Mouse (Mus musculus) limb, embryonic 14.5 days (tissue): ENCODE measurements at regions not wholly inside any gene's neighbourhood (a gene's known extent, or its start where the extent isn't known, plus 50 kb on each side); places are given as distances from the start of the nearest gene placed in this dataset.
"Not testable (repeated sequence)": the region's sequence is repeated elsewhere in the genome, so short reads cannot be mapped to it uniquely, and the experiment has no call there.

Experiments used
- ATAC-seq: fragments of 200-750 bp; cut with Nextera tagmentation; 2 replicates; pipeline ENCODE4 v1.8.0; 2017; ENCODE audit warnings: low read depth, moderate number of reproducible peaks, moderate TSS enrichment; ENCODE audit not compliant: low FRiP score
- DNase-seq: peaks from one replicate; pipeline ENCODE4 v3.0.0-alpha.2; 2015; ENCODE audit warnings: low spot score
- H3K27ac ChIP-seq: fragments of 300-500 bp; sonication (generic); replicated peaks from 2 replicates; pipeline ENCODE4 v1.5.1; 2014; ENCODE audit warnings: low read depth, mild to moderate bottlenecking, low read length, moderate library complexity, mixed read lengths
- H3K27me3 ChIP-seq: fragments of 300-500 bp; sonication (generic); 2 replicates; pipeline ENCODE4 v1.6.1; 2014; ENCODE audit warnings: low read length, mixed read lengths; ENCODE audit not compliant: control insufficient read depth, insufficient read depth
- H3K36me3 ChIP-seq: fragments of 300-500 bp; sonication (generic); 2 replicates; pipeline ENCODE4 v1.6.1; 2014; ENCODE audit warnings: mild to moderate bottlenecking, low read length, moderate library complexity, mixed read lengths; ENCODE audit not compliant: control insufficient read depth, insufficient read depth
- H3K4me1 ChIP-seq: fragments of 300-500 bp; sonication (generic); 2 replicates; pipeline ENCODE4 v1.6.1; 2014; ENCODE audit warnings: antibody characterized with exemption, low read length, mixed read lengths; ENCODE audit not compliant: control insufficient read depth, insufficient read depth
- H3K4me2 ChIP-seq: fragments of 300-500 bp; sonication (generic); replicated peaks from 2 replicates; pipeline ENCODE4 v1.6.1; 2014; ENCODE audit warnings: low read depth, mild to moderate bottlenecking, low read length, moderate library complexity; ENCODE audit not compliant: severe bottlenecking
- H3K4me3 ChIP-seq: fragments of 300-500 bp; sonication (generic); replicated peaks from 2 replicates; pipeline ENCODE4 v1.5.1; 2014; ENCODE audit warnings: low read length
- H3K9ac ChIP-seq: fragments of 300-500 bp; sonication (generic); 2 replicates; pipeline ENCODE4 v1.6.1; 2014; ENCODE audit warnings: mild to moderate bottlenecking, low read depth, low read length, moderate library complexity; ENCODE audit not compliant: severe bottlenecking
- H3K9me3 ChIP-seq: fragments of 300-500 bp; sonication (generic); 2 replicates; pipeline ENCODE4 v1.6.1; 2016; ENCODE audit warnings: low read length; ENCODE audit not compliant: control insufficient read depth
- POLR2A ChIP-seq: fragments of 200-500 bp; IDR thresholded peaks from 2 replicates; pipeline ENCODE4 v1.8.0; 2012; ENCODE audit warnings: inconsistent platforms, mild to moderate bottlenecking, moderate library complexity, borderline replicate concordance; ENCODE audit not compliant: insufficient read depth, insufficient read length; ENCODE audit errors: extremely low read depth
- WGBS: fragments of 180-500 bp; shearing (Covaris S2); extraction: QIAGEN DNeasy Blood & Tissue Kit; methylation state at CpG from one replicate; pipeline ENCODE4 v1.1.7; 2014; 5-methylcytosine and 5-hydroxymethylcytosine counted together

DNA sequence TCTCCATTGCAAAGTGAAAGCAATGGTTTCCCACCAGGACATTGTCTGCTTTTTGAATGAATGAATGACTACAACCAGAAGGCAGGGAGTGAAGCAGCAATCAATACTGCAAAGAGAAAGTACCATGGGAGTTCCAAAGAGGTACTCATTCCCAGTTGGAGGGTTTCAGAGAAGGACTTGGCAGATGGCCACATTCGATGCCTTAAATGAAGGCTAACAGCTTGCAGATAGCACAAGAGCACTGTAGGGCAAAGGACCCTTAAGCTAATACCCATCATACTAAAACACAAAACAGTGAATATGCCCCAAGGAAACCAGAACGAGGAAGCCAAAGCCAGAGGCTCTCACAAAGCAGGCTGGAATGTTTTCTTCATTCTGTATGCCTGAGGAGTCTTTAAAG lies 188.2 kb upstream of the 1700056E22Rik start:
- Histone ChIP-seq H3K27ac (no peak overlapping the region), H3K36me3 (no peaks in the 10 kb centered on the region), H3K9me3 (no peaks in the 10 kb centered on the region), H3K4me2 (no peak overlapping the region), H3K9ac (no peak overlapping the region), H3K27me3 (no peaks in the 10 kb centered on the region), H3K4me1 (no peaks in the 10 kb centered on the region), H3K4me3 (no peak overlapping the region)
- TF ChIP-seq POLR2A = no peak
- DNase-seq = no peak
- ATAC-seq = no peak
- WGBS = 54% methylated on average over 2 of the region's 2 CpGs

DNA sequence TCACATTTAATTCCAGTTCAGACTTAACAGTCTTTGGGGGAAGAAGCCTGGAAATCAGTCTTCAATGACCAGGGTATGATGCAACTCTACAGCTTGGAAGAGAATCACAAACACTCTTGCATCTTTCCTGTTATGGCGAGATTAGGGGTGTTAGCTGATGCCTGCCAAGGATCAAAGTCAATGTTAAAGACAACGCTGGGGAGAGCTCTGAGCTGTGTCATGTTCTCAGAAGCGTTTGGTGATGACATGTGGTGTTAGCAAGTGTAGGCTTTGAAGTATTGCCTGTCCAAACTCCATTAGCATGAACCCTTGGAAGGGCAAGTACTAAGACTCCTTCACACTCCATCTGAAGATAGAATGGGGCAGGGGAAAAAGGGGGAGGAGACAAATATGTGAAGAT lies 187.7 kb upstream of the 1700056E22Rik start:
- 30% methylated on average over 3 of the region's 3 CpGs for WGBS
- ATAC-seq (no peak), DNase-seq (no peak)
- no peaks in the 10 kb centered on the region for H3K4me1 ChIP-seq
- H3K9ac ChIP-seq = no peak overlapping the region
- H3K9me3 ChIP-seq = no peaks in the 10 kb centered on the region
- H3K27me3 ChIP-seq = no peaks in the 10 kb centered on the region
- no peak overlapping the region for H3K4me3 ChIP-seq
- no peaks in the 10 kb centered on the region for H3K36me3 ChIP-seq
- no peak overlapping the region for H3K27ac ChIP-seq
- no peak for TF ChIP-seq POLR2A
- H3K4me2 ChIP-seq = no peak overlapping the region

DNA sequence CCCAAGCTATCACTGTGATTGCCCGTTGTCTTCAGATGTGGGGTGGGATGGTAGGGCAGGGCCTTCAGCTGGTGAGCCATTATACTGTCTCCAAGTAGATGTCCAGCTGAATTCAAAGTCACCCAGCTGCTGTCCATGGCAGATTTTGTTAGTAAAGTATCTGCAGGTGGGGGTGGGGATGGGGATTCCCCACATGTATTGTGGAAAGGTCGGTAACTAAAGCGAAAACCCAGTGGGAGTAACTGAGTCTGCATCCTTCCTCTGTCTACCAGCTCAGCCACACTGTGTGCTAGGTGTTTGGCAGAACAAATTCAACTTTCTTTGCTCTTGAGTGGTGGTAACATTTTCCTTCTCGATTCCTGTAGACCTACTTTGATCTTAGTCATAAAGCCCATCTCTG lies 163.2 kb upstream of the 1700056E22Rik start:
- no peaks in the 10 kb centered on the region for H3K4me1 ChIP-seq
- H3K9me3 ChIP-seq = no peaks in the 10 kb centered on the region
- no peak for TF ChIP-seq POLR2A
- ATAC-seq (no peak), DNase-seq (no peak)
- no peaks in the 10 kb centered on the region for H3K27me3 ChIP-seq
- no peak overlapping the region for H3K4me2 ChIP-seq
- no peaks in the 10 kb centered on the region for H3K36me3 ChIP-seq
- H3K27ac ChIP-seq = no peak overlapping the region
- no peak overlapping the region for H3K9ac ChIP-seq
- 90% methylated on average over 4 of the region's 4 CpGs for WGBS
- no peak overlapping the region for H3K4me3 ChIP-seq

DNA sequence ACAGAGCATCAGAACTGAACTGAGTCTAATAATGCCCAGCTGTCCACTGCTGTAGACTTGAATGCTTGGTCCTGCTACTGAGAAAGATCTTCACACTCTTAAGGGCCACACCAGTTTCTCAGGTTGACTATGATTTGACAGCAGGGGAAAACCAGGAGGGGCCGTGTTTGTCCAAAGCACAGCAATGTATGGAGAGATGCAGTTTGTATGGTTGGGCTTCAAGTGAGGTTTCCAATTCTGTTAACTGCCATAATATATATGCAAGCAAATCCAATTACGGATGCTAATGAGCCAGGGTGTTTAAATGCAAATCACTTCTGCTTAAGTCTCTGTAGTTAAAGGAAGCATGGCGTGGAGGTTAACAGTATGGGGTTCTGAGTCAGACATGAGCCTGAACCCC lies 157.2 kb upstream of the 1700056E22Rik start:
- no peak for DNase-seq
- Histone ChIP-seq H3K36me3 (no peaks in the 10 kb centered on the region), H3K9ac (no peak overlapping the region), H3K27ac (no peak overlapping the region), H3K4me2 (no peak overlapping the region), H3K4me1 (no peaks in the 10 kb centered on the region), H3K27me3 (no peaks in the 10 kb centered on the region), H3K4me3 (no peak overlapping the region), H3K9me3 (no peaks in the 10 kb centered on the region)
- no peak for TF ChIP-seq POLR2A
- WGBS = 73% methylated on average over 3 of the region's 3 CpGs
- ATAC-seq = no peak

DNA sequence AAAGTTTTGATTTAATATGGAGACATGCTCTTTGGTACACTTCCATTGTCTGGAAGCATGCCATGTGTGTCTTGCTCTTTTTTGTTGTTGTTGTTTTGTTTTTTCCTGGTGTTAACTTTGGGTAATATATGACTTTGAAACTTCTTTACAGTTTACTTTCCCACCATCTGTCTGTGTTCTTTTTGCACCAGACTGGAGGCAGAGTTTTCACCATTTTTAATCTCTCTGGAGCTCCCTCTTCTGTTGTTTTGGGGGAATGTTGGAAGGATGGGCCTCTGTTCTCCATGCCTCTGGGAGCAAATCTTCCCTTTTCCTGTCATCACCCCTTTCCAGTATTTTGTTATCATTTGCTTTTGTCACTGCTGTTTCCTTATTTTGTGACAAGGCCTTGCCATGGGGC lies 153.5 kb upstream of the 1700056E22Rik start:
- no peak overlapping the region for H3K27ac ChIP-seq
- no peaks in the 10 kb centered on the region for H3K36me3 ChIP-seq
- H3K4me2 ChIP-seq = no peak overlapping the region
- ATAC-seq (no peak), DNase-seq (no peak)
- H3K9me3 ChIP-seq = no peaks in the 10 kb centered on the region
- no peak for TF ChIP-seq POLR2A
- H3K4me1 ChIP-seq = no peaks in the 10 kb centered on the region
- no peak overlapping the region for H3K4me3 ChIP-seq
- no peak overlapping the region for H3K9ac ChIP-seq
- no peaks in the 10 kb centered on the region for H3K27me3 ChIP-seq

DNA sequence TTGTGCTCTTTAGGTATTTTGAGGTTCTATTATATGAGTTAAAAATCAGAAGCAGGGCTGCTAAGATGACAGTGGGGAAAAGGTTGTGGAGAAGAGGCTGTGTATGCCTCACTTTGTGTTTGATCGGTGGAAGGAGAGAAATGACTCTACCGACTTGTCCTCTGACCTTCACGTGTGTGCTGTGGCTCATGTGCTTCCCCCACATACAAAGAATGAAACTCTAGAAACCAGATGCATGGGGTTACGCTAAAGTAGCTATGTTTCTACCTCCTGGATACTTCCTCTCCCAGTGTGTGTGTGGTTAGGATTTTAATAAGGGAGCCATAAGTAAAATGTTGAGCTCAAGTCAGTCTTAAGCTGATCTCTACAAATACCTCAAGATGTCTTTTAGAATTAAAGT lies 148.1 kb upstream of the 1700056E22Rik start:
- H3K36me3 ChIP-seq = no peaks in the 10 kb centered on the region
- no peak for ATAC-seq
- 85% methylated on average over 4 of the region's 4 CpGs for WGBS

DNA sequence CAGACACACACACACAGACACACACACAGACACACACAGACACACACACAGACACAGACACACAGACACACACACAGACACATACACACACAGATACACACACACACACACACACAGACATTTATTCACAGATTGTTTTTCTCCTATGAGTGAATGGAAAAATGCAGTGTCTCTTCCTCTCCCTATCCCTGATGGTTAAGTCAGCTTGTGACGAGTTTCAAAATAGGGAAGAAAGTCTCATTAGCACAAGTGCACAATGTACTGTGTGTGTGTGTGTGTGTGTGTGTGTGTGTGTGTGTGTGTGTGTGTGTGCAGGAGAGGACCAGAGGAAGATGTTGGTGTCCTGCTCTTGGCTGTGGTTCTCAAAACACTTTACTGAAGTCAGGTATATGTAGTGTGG lies 140.3 kb upstream of the 1700056E22Rik start:
- WGBS = 92% methylated on average over 1 of the region's 1 CpGs
- H3K9me3 ChIP-seq, H3K36me3 ChIP-seq, H3K27me3 ChIP-seq, H3K4me1 ChIP-seq, H3K27ac ChIP-seq, H3K4me2 ChIP-seq, H3K4me3 ChIP-seq, ATAC-seq, DNase-seq, H3K9ac ChIP-seq: not testable (repeated sequence)

More for the DNA sequence above, 148.1 kb upstream of the 1700056E22Rik start:
- H3K4me2 ChIP-seq = no peak overlapping the region
- no peaks in the 10 kb centered on the region for H3K9me3 ChIP-seq
- no peak for DNase-seq
- no peak overlapping the region for H3K4me3 ChIP-seq
- no peaks in the 10 kb centered on the region for H3K4me1 ChIP-seq
- H3K27ac ChIP-seq = no peak overlapping the region
- H3K27me3 ChIP-seq = no peaks in the 10 kb centered on the region
- H3K9ac ChIP-seq = no peak overlapping the region
- TF ChIP-seq POLR2A = no peak
